Mouse (Mus musculus) R1 (cell line): ENCODE measurements around the gene Cdk8.

Experiments used
- DNase-seq: peaks from one replicate; pipeline ENCODE4 v3.0.0-alpha.2; 2018; ENCODE audit warnings: low read depth, low spot score

Cdk8 gene

DNA sequence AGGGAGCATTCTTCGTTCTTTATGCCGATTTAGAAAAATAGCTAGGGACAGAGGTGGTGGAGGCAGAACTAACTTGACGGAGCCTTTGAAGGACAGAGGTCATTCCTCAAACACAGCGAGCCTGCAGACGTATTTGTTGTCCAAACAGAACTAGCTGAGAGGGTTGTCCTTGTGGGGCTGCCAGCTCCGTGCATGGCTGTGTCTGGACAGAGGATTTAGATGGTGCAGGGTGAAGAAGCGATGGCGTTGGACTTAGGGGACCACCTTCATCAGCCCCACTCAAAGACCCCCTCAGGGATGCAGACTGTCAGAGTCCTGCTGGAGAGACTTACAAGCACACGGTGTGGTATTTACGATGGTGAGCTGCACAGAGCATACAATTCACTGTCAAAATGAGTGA, 97.9 kb downstream of the Cdk8 start:
- DNase-seq: no peak

DNA sequence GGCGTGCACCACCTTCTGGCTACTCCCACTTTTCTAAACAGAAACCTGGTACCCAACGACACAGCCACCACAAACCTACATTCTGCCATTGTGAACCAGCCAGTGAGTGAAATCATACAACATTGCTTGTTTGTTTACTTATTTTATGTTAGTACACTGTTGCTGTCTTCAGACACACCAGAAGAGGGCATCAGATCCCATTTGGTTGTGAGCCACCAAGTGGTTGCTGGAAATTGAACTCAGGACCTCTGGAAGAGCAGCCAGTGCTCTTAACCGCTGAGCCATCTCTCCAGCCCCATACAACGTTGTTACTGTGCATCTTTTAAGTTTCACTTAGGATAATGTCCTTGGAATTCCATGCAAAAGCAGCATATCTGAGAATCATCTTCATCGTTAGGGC, 98.5 kb downstream of the Cdk8 start:
- no peak for DNase-seq

DNA sequence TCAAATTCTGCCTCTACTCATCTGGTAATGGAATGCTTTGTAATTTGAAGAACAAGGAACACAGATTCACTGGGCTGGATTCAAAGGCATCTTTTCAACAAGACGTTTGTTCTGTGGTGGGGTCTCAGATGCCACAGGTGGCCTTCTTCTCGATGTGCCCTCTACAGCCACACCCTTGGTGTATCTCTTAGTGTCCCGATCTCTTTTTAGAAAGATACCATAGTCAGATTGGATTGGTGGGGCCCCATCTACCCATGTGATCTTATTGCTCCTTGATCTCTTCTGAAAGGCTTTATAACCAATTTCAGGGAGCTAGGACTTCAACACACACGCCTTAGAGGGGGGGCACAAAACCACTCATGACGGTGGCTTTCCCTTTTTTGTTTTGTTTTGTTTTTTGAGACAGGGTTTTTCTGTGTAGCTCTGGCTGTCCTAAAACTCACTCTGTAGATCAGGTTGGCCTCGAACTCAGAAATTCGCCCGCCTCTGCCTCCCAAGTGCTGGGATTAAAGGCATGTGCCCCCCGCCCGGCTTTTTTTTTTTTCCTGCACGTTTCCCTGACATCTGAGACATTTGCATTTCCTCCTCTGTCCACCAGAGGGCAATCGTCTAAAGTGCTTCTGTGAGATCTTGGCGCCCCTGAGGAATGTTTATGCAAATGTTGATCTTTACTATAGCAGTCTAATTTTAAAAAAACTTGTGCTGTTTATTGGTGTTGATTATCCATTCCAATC, 99.2 kb downstream of the Cdk8 start:
- DNase-seq: peak; percentile 79

DNA sequence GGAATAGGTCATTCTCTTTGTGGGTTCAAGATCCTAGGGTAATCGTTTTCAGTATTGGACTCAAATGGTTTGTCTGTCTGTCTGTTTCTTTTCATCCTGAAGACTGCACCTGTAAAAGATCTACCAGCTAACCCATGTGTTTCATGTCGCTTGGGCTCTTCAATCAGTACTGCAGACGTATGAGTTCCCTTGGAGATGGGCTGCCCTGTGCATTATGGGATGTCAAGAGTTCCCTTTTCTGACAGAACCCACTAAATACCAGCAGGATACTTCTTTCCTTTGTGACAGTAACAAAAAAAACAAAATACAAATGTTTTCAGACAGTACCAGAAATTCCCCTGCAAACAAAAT, 99.7 kb downstream of the Cdk8 start:
- DNase-seq: no peak

DNA sequence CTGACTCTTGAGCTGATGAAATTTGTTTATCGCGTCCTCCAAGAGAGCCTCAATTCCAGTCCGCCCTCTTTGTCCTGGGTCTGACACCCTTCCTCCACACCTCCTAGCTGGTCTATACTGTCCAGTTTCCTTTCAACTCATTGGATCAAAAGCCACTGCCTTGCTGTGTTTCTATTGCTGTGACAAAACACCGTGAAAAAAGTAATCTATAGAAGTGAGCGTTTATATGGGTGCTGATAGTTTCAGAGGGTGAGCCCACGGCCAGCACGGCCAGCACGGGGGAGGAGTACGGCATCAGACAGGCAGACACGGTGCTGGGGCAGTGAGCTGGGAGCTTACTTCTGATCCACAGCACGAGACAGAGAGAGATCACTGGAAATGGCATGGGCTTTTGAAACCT, 100.1 kb downstream of the Cdk8 start:
- DNase-seq: no peak

GRCm38 (mm10) chr5:146332541-146332940, 101.5 kb downstream of the Cdk8 start:
- peak; percentile 31 for DNase-seq

- DNase-seq: no peak
Observed at GRCm38 (mm10) chr5:146334410-146334809, 103.4 kb downstream of the Cdk8 start.

DNA sequence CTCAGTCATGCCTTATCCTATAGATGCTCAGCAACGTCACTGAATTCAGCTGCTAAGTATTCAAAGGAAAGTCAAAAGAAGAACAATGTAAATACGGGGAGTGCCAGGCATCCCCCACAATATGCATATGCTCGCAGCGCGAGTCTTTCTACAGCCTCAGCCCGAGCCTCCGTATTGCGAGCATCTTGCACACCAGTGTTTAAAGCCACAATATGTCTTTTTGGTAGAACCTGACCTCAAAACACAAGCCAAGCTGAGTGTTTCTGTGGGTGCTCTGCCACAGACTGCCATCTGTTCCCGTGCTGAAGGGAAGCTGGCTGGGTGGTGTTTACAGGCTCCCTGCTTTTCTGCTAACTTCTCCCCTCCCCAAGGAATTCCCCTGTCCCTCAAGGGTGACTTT, 107.0 kb downstream of the Cdk8 start:
- peak; percentile 23 for DNase-seq

GRCm38 (mm10) chr5:146340037-146340436, 109.0 kb downstream of the Cdk8 start:
- no peak for DNase-seq

GRCm38 (mm10) chr5:146344911-146345686, 114.1 kb downstream of the Cdk8 start:
- DNase-seq: peak; percentile 66

DNA sequence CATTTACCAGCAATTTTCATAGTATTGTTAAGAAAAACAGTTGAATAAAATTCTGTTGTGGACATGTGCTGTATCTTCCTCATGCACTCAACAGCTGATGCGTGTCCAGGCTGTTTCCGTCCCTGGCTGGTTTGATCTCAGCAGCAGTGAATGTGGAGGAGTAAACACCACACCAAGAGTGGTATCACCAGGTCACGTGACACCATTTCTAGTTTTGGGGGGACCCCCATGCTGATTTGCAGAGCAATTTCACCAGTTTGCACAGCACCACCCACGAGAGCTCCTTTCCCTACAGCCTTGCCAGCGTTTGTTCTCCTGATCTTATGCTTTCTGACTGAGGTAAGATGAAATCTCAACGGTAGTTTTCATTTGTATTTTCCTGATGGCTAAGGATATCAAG, 116.1 kb downstream of the Cdk8 start:
- no peak for DNase-seq

DNA sequence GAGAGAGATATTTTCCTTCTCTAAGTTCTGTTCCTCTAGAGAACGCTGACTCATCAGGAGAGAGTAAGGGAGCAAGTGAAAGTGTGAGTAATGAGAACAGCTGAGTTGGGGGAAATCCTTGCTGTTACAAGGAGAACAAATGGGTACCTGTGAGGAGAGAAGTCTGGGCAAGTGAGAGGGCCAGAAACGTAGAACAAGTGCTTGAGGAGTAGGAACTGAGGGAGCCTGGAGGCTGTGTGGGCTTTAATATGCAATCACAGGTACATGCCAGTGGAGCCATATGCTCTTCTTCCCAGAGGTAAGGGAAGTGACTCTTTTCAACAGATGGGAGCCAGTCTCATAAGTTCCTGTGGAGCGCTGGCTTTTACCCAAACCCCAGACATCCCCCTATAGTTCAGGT, 118.2 kb downstream of the Cdk8 start:
- no peak for DNase-seq

- DNase-seq: no peak
Observed at GRCm38 (mm10) chr5:146350784-146351183, 119.8 kb downstream of the Cdk8 start.

- no peak for DNase-seq
Observed at GRCm38 (mm10) chr5:146352006-146352405, 121.0 kb downstream of the Cdk8 start.
